Mouse (Mus musculus): ENCODE measurements around the gene Ccdc136.
A peak's percentile ranks its signal among the peaks of the same experiment; 100 is the strongest.
"Not testable (repeated sequence)": the region's sequence is repeated elsewhere in the genome, so short reads cannot be mapped to it uniquely, and the experiment has no call there.

Gene Ccdc136

GRCm38 (mm10) chr6:29395910-29396713 is at the start of gene Ccdc136:
Gene Ccdc136, plus strand, starts transcription at chr6:29396309.
- peak; percentile 59 to 75 for DNase-seq (ENCODE audit: low spot score in 2 of 2)

DNA sequence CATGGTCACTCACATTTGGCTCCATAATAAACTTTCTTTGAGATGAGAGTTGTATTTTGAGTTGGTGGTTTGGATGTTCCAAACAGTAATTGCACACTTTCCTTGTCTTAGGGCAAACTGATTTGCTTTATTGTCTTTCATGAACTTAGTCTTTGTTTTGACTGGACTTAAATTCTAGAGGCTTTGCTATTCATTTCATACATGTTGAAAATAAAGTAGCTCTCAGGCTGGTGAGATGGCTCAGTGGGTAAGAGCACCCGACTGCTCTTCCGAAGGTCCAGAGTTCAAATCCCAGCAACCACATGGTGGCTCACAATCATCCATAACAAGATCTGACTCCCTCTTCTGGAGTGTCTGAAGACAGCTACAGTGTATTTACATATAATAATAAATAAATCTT is 49.6 kb upstream of the Ccdc136 start:
- not testable (repeated sequence) for DNase-seq (ENCODE audit: low spot score in 2 of 2)

DNA sequence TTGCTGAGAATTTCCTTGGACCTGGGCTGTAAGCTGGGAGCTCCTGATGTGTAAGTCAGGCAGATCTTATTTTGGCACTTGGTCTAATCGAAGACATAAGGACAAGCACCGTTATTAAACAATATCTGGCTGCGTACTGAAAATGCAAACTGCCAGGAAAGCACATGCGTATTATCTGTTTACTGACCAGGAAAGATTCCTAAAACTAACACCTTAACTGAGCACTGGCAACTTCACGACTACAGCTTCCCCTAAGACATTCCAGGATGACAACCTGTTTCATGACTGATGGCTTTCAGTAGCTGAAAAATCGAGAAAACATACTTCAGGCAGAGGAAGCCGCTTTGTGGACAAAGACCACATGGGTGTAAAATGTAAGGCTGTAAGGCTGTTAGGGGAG is 48.9 kb upstream of the Ccdc136 start:
- no peak for DNase-seq (ENCODE audit: low spot score in 2 of 2)

DNA sequence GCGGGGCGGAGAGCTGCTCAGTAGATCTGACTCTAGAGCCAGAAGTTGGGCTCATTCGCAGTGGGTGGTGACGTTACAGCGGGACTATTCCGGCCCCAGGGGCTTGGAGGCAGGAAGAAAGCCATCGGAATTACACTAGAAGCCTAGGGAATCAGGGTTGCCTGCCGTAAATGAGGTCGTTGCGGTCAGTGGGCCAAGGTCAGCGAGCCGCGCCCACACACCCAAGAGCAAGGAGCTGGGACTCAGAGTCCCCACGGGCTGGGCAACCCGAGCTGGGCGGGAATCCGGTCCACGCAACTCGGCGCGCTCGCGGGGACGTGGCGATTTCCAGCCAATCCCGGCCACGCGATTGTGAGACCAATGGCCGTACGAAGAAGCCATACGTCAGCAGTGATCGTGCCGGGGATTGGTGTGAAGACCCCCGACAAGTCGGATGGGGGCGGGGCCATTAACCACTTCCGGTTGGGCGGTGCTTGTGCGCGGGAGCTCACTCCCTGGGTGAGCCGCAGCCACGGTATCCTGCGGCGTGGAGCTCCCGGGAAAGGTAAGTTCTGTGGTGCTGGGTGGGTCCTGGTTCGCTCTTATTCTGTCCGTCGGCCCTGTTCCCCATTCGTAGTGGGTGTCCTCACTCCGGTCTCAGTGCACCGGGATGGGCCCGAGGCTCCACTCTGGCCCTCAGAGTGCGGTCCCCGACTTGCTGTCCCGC is 48.3 kb upstream of the Ccdc136 start, which contains the start of gene Calu:
TSS of gene Calu (plus strand) at position 405 of the 706 bp plus-strand sequence.
- DNase-seq (ENCODE audit: low spot score in 2 of 2), result peak; percentile 99 to 100

DNA sequence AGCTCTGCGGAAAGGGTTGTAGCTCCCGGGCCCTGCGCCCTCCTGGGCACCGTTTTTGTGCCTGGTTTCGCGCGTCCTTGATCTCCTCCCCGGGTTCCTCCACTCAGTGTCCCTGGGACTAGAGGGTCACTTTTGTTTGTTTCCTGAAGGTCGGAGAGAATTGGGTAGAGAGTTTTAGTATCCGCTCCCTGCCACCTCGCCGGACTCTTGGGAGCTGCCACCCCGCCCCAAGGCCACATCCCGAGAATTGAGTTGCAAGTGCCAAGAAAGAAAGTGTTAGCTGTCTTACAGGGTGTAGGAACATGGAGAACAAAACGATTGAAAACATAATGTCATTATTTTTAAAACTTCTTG is 47.8 kb upstream of the Ccdc136 start:
- no peak for DNase-seq (ENCODE audit: low spot score in 2 of 2)

DNA sequence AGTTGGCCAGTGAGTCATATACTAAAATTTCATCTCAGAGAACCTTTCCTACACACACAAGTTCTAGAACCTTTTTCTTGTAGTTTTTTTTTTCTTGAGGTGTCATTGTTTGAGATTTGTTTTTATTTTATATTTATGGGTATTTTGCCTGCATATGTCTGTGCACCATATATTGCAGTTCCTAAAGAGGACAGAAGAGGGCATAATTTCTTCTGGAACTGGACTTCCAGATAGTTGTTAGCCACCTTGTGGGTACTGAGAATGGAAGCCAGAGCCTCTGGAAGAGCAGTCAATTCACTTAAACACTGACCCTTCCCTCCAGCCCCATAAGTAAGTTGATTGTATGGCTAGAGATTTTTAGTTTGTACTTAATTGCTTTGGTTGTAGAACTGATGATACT is 44.5 kb upstream of the Ccdc136 start:
- no peak for DNase-seq (ENCODE audit: low spot score in 2 of 2)

- no peak for DNase-seq (ENCODE audit: low spot score in 2 of 2)
Observed at GRCm38 (mm10) chr6:29352816-29353215, 43.3 kb upstream of the Ccdc136 start.

GRCm38 (mm10) chr6:29359386-29359785 is 36.7 kb upstream of the Ccdc136 start:
- no peak for DNase-seq (ENCODE audit: low spot score in 2 of 2)

GRCm38 (mm10) chr6:29360211-29360610 is 35.9 kb upstream of the Ccdc136 start:
- DNase-seq (ENCODE audit: low spot score in 2 of 2), result no peak

- DNase-seq (ENCODE audit: low spot score in 2 of 2), result no peak
Observed at GRCm38 (mm10) chr6:29362246-29363128, 33.6 kb upstream of the Ccdc136 start.

DNA sequence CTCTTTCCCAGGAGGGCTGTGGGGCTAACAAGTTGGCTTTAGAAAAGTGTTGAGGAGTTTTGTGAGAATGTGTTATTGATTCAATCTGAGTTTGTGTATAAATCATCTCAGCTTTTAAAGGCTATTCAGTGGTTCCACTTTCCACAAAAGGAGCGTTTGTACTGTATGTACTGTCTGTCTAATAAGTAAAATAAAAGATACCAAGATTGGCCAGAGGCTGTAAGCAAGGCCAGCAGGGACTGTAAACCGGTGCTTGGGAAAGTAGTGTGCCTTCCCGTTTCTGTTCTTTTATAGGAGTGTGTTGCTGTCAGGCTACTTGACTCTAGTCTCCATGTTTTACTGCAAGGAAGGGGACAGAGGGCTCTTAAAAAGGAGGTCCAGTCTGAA is 33.0 kb upstream of the Ccdc136 start:
- no peak for DNase-seq (ENCODE audit: low spot score in 2 of 2)

GRCm38 (mm10) chr6:29365277-29365676 is 30.8 kb upstream of the Ccdc136 start:
- no peak for DNase-seq (ENCODE audit: low spot score in 2 of 2)

GRCm38 (mm10) chr6:29377386-29377785 is 18.7 kb upstream of the Ccdc136 start:
- DNase-seq (ENCODE audit: low spot score in 2 of 2), result no peak

DNA sequence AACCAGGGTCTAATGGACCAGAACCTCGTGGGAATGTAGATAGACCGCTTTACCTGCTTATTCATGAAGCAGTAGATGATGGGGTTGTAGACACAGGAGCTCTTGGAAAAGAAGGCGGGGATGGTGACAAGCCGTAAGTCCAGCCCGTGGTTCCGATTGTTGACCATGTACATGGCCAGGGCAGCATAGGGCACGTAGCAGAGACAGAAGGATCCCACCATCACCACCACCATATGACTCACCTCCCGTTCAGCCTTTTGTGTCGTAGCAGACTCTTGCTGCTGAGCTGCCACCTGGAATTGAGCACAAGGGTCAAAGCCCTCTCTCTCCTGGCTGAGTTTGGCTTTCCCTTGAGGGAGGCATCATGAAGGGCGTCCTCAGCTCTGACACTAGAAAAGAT is 17.4 kb upstream of the Ccdc136 start:
- DNase-seq (ENCODE audit: low spot score in 2 of 2), result no peak

DNA sequence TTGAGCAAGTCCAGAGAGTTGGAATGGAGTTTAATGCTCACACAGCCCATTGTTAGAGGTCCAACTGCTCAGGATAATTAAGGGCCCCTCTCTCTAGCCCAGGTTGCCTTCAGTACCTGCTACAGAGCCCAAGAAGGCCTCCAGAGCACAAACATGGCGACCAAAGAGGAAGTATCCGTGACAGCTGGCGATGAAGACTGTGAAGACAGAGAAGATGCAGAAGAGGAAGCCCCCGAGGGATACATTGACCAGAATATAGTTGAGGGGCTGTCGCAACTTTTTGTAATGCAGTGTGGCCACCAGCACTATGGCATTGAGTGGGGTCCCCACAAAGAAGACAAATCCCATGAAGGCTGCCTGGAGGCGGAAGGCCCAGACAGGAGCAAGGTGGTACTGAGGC is 16.2 kb upstream of the Ccdc136 start:
- DNase-seq (ENCODE audit: low spot score in 2 of 2), result no peak

DNA sequence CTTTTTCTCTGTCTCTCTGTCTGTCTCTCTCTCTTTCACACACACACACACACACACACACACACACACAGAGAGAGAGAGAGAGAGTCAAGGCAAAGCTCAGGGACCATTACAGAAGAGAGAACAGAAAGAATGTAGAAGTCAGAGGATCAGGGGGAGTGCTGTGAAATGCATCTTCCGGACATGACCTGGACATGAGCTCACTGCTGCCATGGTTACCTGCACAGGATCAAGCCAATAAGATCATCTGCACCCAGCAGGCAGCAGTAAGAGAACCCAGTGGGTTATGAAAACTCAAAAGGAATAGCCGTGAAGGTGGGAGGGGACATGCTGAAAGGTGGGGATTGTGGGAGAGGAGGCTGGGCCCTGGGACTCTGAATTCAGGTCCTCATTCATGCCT is 13.7 kb upstream of the Ccdc136 start:
- DNase-seq (ENCODE audit: low spot score in 2 of 2), result no peak

DNA sequence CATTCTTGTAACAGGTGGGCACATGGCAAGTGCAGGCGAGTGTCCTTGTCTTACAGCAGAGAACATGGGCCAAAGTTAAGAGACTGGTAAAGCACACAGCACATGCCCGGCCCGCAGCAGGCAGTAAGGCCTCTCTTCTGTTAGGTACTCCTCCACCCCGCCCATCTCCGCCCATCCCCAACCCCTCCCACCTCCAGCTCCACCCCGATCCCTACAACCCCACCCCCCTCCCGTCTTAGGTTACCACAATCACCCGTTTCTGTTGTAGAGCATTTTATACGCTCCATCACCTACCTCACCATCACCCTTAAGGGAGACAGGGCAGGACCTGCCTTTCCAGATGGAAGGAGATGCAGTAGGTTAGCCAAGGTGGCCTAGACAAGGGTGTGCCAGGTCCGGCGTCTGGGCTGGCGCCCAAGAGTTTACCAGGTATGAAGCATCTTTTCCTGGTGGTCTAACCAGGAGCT is 8.0 kb upstream of the Ccdc136 start, which contains the start of gene Opn1sw:
TSS of gene Opn1sw (minus strand) at position 417 of the 467 bp plus-strand sequence.
- no peak for DNase-seq (ENCODE audit: low spot score in 2 of 2)

- peak; percentile 90 to 96 for DNase-seq (ENCODE audit: low spot score in 2 of 2)
Observed at GRCm38 (mm10) chr6:29388606-29389080, 7.5 kb upstream of the Ccdc136 start.

DNA sequence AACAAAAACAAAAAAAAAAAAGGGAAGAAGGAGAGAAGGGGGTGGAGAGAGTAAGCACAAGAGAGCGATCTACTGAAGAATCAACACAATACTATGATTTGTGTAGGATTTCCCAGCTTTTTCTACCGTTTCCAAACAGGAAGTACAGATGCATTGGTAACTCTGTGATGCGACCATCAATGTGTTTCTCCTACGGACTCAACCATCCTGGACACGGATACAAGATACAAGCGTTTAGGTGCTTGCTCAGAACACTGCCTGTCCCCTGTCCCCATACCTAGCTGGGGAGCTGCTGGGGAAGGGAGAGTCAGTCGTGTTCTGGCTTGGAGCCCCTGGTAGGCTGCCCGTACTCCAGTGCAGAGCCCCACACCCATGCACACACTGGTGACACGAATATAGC is 6.7 kb upstream of the Ccdc136 start:
- DNase-seq (ENCODE audit: low spot score in 2 of 2), result no peak

- not testable (repeated sequence) for DNase-seq (ENCODE audit: low spot score in 2 of 2)
Observed at GRCm38 (mm10) chr6:29390500-29390899, 5.6 kb upstream of the Ccdc136 start.

GRCm38 (mm10) chr6:29391241-29391640 is 4.9 kb upstream of the Ccdc136 start:
- DNase-seq (ENCODE audit: low spot score in 2 of 2), result not testable (repeated sequence)

- DNase-seq (ENCODE audit: low spot score in 2 of 2), result no peak
Observed at GRCm38 (mm10) chr6:29391802-29392201, 4.3 kb upstream of the Ccdc136 start.
